Mouse (Mus musculus) thymus, postnatal 14 days (tissue): ENCODE measurements around the gene 4930595D18Rik.

ENCODE experiments used
- DNase-seq: peaks from one replicate; pipeline ENCODE4 v3.0.0; 2021

The 4930595D18Rik gene

DNA sequence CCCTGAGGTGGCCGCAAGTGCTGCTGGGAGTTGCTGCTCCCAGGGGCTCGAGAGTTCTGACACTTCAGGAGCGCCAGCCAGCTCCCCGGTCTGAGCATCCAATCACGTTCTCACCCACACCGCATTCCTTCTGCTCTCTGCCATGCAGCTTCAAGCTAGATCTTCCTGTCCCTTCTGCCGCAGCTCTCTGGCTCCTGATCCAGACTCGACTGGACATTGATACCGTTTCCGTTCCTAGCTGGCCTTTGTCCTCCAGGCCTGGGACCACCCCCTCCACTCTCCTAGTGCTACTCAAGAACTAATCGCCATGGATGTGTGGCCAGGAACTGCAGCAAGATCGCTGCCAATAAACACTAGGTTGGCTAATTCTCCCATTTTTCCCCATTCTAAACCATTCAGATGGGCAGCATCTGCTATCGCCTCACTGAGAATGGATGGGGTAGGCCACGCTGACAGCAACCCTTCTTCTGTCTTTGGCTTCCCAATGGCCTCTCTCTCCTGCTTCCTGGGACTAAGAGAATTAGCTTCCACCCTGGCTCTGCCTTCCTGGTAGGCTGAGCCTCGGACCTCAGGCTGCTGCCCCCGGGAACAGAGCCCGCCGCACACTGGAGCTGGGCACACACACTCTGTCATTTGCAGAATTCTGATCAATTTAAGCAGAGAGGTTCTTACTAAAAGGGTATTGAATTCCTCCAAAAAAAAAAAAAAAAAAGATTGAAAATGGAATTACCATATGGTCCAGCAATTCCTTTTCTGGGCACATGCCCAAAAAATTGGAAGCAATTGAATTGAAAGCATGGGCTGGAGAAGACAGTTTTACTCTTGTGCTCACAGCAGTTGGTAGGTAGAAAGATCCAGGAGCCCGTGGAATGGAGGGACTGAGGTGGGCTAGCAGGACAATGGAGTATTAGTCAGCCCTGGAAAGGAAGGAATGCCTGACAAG, 49.2 kb downstream of the 4930595D18Rik start:
- no peak for DNase-seq

DNA sequence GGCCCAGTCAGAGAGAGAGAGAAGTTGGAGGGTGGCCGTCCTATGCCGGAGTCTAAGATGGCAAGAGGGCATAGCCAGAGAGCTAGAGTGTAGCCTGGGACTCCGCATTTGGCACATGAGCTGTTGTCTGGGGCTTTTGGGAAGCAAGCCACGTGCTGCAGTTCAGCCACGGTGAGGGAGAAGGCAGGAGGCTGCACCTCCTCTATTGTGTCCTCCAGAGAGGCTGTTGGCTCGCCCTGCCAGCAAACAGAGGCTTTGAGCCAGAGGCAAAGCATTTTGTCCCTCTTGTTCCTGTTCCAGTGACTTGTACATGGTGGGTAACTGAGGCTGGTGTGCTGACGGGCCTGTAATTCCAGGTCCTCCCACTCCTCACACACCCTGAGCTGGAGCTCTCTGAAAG, 50.1 kb downstream of the 4930595D18Rik start:
- DNase-seq, result no peak

DNA sequence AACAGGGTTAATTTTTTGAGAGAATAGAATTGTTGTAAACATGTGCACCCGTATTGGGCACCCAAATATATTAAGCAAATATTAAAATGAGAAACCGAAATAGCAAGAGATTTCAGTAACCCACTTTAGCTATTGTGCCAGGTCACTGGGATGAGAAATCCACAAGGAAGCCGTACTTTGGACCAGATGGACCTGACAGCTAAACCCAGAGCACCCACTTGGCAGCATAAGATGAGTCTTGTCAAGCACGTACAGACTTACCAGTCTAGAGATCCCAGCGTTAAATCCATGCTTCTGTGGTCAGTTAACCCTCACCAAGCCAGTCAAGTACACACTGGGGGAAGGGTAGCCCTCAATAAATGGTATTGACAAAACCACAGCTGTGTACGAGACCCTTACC, 58.6 kb downstream of the 4930595D18Rik start:
- no peak for DNase-seq

DNA sequence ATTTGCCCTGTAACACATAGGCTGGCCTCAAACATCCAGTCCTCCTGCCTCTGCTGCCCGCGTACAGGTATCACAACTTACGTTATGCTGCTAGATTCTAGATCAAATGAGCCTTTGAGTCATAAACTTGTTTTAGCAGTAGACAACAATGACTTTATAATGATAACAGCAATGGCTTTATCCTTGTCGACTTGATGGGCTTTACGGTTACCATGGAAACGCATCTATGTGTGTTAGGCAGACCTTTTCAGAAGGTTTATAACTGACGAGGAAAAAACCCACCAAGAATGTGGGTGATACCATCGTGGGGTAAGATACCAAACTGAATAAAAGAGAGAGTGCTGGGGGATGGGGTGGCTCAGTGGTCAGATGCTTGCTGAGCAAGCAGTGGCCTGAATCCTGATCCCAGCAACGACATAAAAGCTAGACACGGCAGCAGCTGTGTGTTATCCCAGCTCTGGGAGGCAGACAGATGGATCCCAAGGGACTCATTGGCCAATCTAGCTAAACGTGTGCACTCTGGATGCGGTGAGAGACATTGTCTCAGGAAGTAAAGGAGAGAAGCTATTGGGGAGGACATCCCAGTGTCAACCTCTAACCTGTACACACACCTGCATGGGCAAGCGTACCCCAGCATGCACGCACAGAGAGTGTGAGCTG, 59.6 kb downstream of the 4930595D18Rik start:
- DNase-seq, result no peak

DNA sequence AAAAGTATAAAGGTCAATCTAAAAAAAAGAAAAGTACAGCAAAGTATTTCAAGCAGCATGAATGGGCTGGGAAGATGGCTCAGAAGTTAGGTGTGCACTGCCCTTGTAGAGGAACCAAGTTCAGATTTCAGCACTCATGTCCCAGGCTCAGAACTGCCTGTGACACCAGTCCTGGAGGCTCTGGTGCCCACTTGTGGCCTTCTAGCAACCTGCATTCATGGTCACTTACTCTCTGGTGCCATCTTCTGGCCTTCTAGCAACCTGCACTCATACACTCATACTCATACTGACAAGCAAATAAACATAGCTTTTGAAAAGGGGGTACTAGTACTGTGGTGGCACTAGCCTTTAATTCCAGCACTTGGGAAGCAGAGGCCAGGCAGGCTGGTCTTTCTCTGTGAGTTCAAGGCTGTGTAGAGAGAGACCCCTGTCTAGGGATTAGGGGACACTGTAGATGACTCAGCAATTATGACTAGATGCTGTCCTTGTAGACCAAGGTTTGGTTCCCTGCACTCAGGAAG, 61.9 kb downstream of the 4930595D18Rik start:
- DNase-seq, result peak; percentile 29

DNA sequence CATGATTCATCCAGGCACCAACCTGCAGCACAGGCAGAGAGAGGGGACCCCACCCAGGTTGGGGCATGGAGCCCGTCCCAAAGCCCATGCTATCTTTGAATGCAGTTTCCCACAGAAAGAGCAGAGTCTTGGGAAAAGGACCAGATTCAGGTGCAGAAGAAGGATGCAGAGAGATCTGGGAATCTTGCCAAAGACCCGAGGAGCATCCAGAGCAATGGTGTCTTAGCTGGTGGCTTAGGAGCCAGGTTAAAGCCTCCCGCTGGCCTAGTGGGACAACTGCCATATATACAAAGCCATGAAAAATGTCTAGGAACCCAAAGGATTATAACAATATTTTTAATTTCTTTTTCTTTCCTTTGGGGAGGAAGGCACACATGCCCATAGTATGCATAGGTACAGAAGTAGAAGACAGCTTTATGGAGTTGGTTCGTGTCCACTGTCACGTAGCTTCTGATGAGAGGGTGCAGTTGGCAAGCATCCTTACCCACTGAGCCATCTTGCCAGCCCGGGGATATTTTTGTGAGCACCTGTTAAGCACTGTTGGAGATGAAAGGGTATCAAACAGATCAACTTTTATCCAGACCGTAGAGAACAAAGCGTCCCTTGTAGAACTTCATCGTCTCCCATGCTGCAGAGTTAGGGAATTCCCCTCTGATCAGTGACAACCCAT, 63.2 kb downstream of the 4930595D18Rik start:
- no peak for DNase-seq

DNA sequence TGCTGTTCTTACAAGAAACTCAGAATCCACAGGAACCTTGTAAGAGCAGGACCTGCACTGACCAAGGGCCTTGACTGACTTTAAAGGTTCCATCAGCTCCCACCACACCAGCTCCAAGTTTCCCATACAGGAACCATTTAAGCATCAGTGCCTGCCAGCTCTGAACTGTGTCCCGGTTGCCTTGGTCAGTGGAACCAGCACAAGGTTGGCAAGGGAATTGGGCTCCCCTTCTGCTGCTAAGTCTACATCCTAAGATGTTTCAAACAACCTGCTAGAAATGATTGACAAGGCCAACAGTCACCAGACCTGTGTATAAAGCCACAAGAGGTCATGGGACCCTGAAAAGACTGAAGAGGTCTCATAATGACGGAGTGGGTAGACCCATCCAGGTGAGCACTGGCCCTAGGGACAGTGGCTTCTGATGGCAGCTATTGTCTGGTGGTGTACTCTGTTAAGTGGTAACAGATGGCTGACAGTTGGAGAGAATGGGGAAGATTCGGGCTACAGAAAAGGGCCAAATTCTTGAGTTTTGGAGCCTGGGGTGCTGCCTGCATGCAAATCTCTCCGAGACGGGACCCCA, 64.7 kb downstream of the 4930595D18Rik start:
- no peak for DNase-seq

DNA sequence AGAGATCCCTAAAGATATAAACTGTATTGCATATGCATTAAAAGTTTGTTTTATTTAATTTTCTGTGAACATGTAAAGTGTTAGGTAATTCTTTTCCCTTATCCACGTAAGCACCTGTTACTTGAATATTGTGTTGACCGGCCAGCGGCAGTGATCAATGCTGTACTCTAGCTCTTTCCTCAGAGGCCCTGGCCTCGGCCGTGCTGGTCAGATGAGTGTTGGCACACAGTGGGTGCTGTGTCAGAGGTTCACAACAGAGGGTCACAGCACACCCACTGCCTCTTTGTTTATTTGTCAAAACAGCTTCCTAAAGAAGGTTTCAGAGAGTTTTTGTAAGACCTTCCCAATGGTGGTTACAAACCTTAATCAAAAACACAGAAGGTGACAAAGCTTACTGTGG, 69.7 kb downstream of the 4930595D18Rik start:
- DNase-seq, result no peak

DNA sequence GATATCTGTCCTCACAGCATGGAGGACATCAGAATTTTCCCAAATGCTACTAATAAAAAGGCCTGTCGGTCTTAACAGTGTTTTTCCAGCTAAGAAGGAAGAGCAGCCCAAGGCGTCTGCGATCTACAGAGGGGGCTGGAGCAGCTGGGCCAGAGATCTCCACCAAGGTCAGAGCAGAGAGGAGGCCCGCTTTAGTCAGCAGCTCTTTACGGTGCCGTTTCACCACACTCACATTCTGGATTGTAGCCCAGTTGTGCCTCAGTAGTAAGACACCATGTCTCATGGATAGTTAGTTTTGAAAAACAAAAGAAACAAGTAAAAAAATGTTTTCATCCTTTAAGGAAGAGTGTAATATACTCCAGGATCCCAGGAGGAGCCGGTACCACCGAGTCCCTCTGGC, 73.1 kb downstream of the 4930595D18Rik start:
- DNase-seq, result no peak
